Mouse (Mus musculus): ENCODE measurements around the gene Gm20388.

GRCm38 (mm10) chr8:122574264-122574663 is 2663.6 kb downstream of the Gm20388 start:
- no peak for TF ChIP-seq POLR2A (IDR thresholded peaks at IDR 0.05; ENCODE audit: insufficient read depth, low read length)
- no peak for TF ChIP-seq CTCF (IDR thresholded peaks at IDR 0.05; ENCODE audit: low read depth, low read length)
- TF ChIP-seq EP300 (IDR thresholded peaks at IDR 0.05; ENCODE audit: insufficient read depth, low read depth, low read length), result no peak

Data from ES-Bruce4 (cell line).